Mouse (Mus musculus) testis, adult 2 months (tissue): ENCODE measurements around the gene Sh2b1.

Experiments used
- CTCF ChIP-seq: fragments of 200-500 bp; IDR thresholded peaks from 2 replicates; pipeline ENCODE4 v1.5.1; 2012; ENCODE audit warnings: low read depth, mild to moderate bottlenecking, inconsistent platforms, low read length, moderate library complexity; ENCODE audit not compliant: control insufficient read depth, insufficient read depth, insufficient replicate concordance
- POLR2A ChIP-seq: fragments of 200-500 bp; IDR thresholded peaks from 2 replicates; pipeline ENCODE4 v1.6.1; 2012; ENCODE audit warnings: low read depth, mild to moderate bottlenecking, inconsistent platforms, low read length, moderate library complexity; ENCODE audit not compliant: control insufficient read depth

DNA sequence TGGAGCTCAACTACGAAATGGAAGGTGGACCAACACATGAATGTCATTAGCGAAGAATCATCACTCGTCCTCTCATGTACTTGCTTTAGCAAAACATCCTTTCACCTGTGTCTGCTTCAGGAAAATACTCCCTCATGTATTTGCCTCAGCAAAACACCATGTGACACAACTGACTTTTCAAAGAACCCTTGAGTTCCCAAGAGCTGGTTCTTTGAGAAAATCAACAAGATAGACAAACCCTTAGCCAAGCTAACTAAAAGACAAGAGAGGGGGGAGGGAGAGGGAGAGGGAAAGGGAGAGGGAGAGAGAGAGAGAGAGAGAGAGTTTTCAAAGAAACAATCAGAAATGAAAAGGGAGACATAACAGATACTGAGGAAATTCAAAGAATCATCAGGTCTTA lies 48.1 kb upstream of the Sh2b1 start:
- no peak for TF ChIP-seq CTCF
- TF ChIP-seq POLR2A: no peak
